Mouse (Mus musculus) Patski (cell line): ENCODE results near the gene Gm3448. TPM values are rescaled to one million over a fixed set of nuclear protein-coding genes. Genes with fewer than 3 reads are reported as not detected.
"Not testable (repeated sequence)": the region's sequence is repeated elsewhere in the genome, so short reads cannot be mapped to it uniquely, and the experiment has no call there.

Experiments used
- ATAC-seq: fragments of 100-300 bp; one replicate; pipeline ENCODE4 v1.8.0; 2021
- CTCF ChIA-PET: fragments of 350-600 bp; sonication (Branson Sonifier 250); formaldehyde crosslinking; loops from one replicate; lab custom pipeline; 2022; ENCODE audit warnings: inconsistent platforms; lab: Charles Lee
- POLR2A ChIA-PET: fragments of 350-600 bp; sonication (Branson Sonifier 250); formaldehyde crosslinking; loops from one replicate; lab custom pipeline; 2022; ENCODE audit warnings: antibody characterized with exemption, inconsistent platforms; lab: Charles Lee
- DNase-seq: peaks from one replicate; pipeline ENCODE4 v3.0.0-alpha.2; 2011; ENCODE audit warnings: low read depth, low spot score
- H3K27me3 ChIP-seq: fragments of 371-371 bp; one replicate; pipeline ENCODE4 v1.5.1; 2021
- CTCF ChIP-seq: fragments of 100-300 bp; IDR thresholded peaks from one replicate; pipeline ENCODE4 v1.5.1; 2021
- in situ Hi-C: fragments of 300-500 bp; cut with MboI; formaldehyde crosslinking; loops from 3 replicates; pipeline ENCODE4 v1.11.1; 2018; ENCODE audit warnings: low pct_unique_long_range_greater_than_20kb, mixed read lengths
- polyA plus RNA-seq: library from polyadenylated mRNA; unstranded; gene quantifications from one replicate; pipeline ENCODE4 v1.2.3, GENCODE M21; 2021

Gm3448 gene
- polyA plus RNA-seq, 1 experiment from 2014 or later: 1.5 TPM

- H3K27me3 ChIP-seq, CTCF ChIA-PET, POLR2A ChIA-PET, ATAC-seq, DNase-seq: not testable (repeated sequence)
- in situ Hi-C loops: loop anchor here (25.0 kb wide), 1 partner anchor 769 kb away; no protein-coding TSS in a partner anchor
These were observed 72.9 kb downstream of the Gm3448 start for GRCm38 (mm10) chr17:14968373-14968913.

DNA sequence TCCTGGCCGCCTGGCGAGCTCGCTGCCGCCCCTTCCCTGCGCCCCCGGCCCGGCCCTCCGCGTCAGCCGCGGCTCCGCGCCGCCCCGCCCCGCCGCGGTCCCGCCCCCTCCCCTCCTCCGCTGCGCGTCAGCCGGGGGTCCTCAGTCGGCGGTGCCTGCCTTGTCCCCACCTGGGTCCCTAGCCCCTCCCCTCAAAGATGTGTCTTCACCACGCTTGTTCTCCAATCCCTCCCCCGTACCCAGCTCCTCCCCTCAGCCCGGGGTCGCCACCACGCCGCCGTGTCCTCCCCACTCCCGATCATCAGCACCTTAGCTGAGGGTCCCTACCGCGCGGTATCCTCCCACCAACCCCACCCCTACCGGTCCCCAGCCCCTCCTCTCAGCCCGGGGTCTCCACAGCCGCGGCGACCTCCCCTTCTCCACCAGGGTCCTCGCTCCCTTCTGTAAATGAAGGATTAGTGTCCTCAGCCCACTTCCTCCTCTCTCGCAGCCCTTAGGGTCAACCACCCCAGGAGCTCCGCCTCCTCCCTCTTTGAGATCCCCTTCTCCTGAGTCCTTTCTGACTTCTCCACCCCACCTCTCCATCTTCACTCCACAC is 79.7 kb downstream of the Gm3448 start:
- CTCF ChIA-PET, POLR2A ChIA-PET, DNase-seq, H3K27me3 ChIP-seq: not testable (repeated sequence)
- peak; percentile 47 for ATAC-seq
- in situ Hi-C loops: loop anchor here (25.0 kb wide), 1 partner anchor 776 kb away; no protein-coding TSS in a partner anchor

DNA sequence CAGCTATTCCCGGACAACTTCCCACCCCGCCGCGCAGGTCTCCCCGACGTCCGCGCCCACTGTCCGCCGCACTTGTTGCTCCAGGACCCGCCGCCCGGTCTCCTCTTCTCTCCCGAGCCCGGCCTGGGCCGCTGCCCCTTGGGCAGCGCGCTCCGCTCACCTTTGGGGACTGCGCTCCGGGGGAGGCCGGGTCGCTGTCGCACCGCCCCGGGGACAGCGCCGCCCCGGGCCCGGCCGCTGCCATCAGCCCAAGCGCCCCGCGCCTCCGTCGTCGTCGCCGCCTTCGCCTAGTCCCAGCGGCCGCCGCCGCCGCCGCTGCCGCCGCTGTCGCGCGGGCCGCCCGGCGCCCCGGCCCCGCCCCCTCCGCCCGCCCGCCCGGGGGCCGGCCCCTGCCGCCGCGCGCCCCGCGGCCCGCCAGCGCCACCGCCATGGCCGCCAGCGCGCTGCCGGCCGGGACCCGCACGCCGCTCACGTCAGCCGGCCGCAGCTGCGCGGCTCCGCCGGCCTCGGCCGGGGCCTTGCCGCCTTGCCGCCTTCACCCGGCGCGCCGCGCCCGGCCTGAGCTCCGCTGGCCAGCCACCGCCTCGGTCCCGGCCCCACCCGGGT is 80.3 kb downstream of the Gm3448 start, which contains the start of gene Phf10:
TSS of gene Phf10 (minus strand) at position 323 of the 606 bp plus-strand sequence.
- peak; percentile 81 for ATAC-seq
- DNase-seq, H3K27me3 ChIP-seq, CTCF ChIA-PET, POLR2A ChIA-PET: not testable (repeated sequence)
- in situ Hi-C loops: loop anchor here (25.0 kb wide), 1 partner anchor 776 kb away; no protein-coding TSS in a partner anchor

GRCm38 (mm10) chr17:14960520-14960919 is 80.8 kb downstream of the Gm3448 start:
- ATAC-seq (peak; percentile 0), DNase-seq (no peak)
- ChIA-PET POLR2A (no interaction called here), CTCF (interaction anchor here (1.0 kb wide), 1 partner anchor 45 kb away, joined by 3 read pairs; no protein-coding TSS in a partner anchor)
- H3K27me3 ChIP-seq: no peaks in the 10 kb centered on the region
- no peak for TF ChIP-seq CTCF
- in situ Hi-C loops: loop anchor here (25.0 kb wide), 1 partner anchor 777 kb away; no protein-coding TSS in a partner anchor

GRCm38 (mm10) chr17:14959979-14960378 is 81.4 kb downstream of the Gm3448 start:
- ChIA-PET CTCF (interaction anchor here (1.0 to 1.5 kb wide), 2 partner anchors 10 to 45 kb away, joined by 3 to 4 read pairs; no protein-coding TSS in a partner anchor), POLR2A (no interaction called here)
- TF ChIP-seq CTCF: no peak
- ATAC-seq: no peak
- no peaks in the 10 kb centered on the region for H3K27me3 ChIP-seq
- no peak for DNase-seq
- in situ Hi-C loops: loop anchor here (25.0 kb wide), 1 partner anchor 777 kb away; no protein-coding TSS in a partner anchor

GRCm38 (mm10) chr17:14958686-14959327 is 82.5 kb downstream of the Gm3448 start:
- in situ Hi-C loops: loop anchor here (25.0 kb wide), 1 partner anchor 778 kb away; no protein-coding TSS in a partner anchor
- DNase-seq (no peak), ATAC-seq (no peak)
- H3K27me3 ChIP-seq: no peaks in the 10 kb centered on the region
- CTCF ChIA-PET: interaction anchor here (1.5 kb wide), 1 partner anchor 9 kb away, joined by 4 read pairs; no protein-coding TSS in a partner anchor
- POLR2A ChIA-PET: no interaction called here
- TF ChIP-seq CTCF: no peak

DNA sequence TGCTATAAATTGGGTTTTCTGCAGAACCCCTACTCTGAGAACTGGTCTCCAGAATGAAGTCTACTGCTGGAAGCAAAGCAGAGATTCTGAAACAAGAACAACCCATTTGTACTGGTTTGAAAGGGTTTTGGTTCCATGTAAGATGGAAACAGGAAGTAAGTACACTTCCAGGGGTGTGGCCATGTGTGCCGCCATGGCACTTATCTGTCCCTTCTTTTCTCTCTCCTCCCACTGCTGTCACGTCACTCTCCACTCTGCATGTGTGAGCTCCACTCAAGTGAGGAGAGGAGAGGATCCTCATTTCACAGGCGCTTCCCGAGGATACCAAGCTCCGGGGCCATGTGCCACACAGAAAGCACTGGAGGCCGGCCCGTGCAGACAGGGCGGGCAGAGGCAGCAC is 87.9 kb downstream of the Gm3448 start:
- CTCF ChIA-PET: no interaction called here
- DNase-seq (no peak), ATAC-seq (no peak)
- H3K27me3 ChIP-seq: no peaks in the 10 kb centered on the region
- POLR2A ChIA-PET: no interaction called here
- in situ Hi-C loops: loop anchor here (25.0 kb wide), 1 partner anchor 784 kb away; no protein-coding TSS in a partner anchor
- no peak for TF ChIP-seq CTCF

GRCm38 (mm10) chr17:14949161-14949827 is 92.0 kb downstream of the Gm3448 start:
- DNase-seq (no peak), ATAC-seq (no peak)
- in situ Hi-C loops: no loop called here
- TF ChIP-seq CTCF: no peak
- CTCF ChIA-PET: interaction anchor here (1.4 kb wide), 1 partner anchor 10 kb away, joined by 4 read pairs; no protein-coding TSS in a partner anchor
- POLR2A ChIA-PET: no interaction called here
- no peaks in the 10 kb centered on the region for H3K27me3 ChIP-seq

Other genes with a start within 250 kb of the Gm3448 start
- gene Wdr27, start 98.4 kb downstream of the Gm3448 start, polyA plus RNA-seq: 5.7 TPM
- gene 1600012H06Rik, start 98.4 kb downstream of the Gm3448 start, polyA plus RNA-seq: 31.9 TPM
- gene Phf10, start 80.3 kb downstream of the Gm3448 start, polyA plus RNA-seq: 71.5 TPM
- gene 9030025P20Rik, start 63.1 kb downstream of the Gm3448 start, polyA plus RNA-seq: 14.5 TPM
- gene Gm3417, start 62.7 kb downstream of the Gm3448 start, polyA plus RNA-seq: not detected
- gene Gm3435, start 31.4 kb downstream of the Gm3448 start, polyA plus RNA-seq: 4.1 TPM
- gene Ermard, start 329 bp downstream of the Gm3448 start, polyA plus RNA-seq: 50.2 TPM
- gene Tcte3, start within 50 bp of the Gm3448 start, polyA plus RNA-seq: 0.19 TPM